Mouse (Mus musculus): ENCODE measurements around the gene Paqr8. TPM values are rescaled to one million over a fixed set of nuclear protein-coding genes. Genes with fewer than 3 reads are reported as not detected.

The Paqr8 gene
- total and polyA plus RNA-seq, 3 experiments, result 0.38 to 1.3 (median 1.1) TPM

GRCm38 (mm10) chr1:20919728-20920127 is 29.3 kb downstream of the Paqr8 start:
- no peaks in the 10 kb centered on the region for H3K9me3 ChIP-seq (replicated peaks; ENCODE audit: low read length)

GRCm38 (mm10) chr1:20921081-20921528 is 30.7 kb downstream of the Paqr8 start:
- Histone ChIP-seq H3K9me3 (replicated peaks; ENCODE audit: low read length) (no peaks in the 10 kb centered on the region), H3K9ac (ENCODE audit: insufficient read depth, low read depth) (no peak overlapping the region), H3K27me3 (replicated peaks) (no peaks in the 10 kb centered on the region), H3K4me3 (replicated peaks in 1 of 3; ENCODE audit: low read depth in 2 of 3, low read length in 2 of 3, poor library complexity in 1 of 3) (no peak overlapping the region), H3K36me3 (replicated peaks in 1 of 2; ENCODE audit: control insufficient read depth in 1 of 2, insufficient read depth in 1 of 2, low read length in 1 of 2) (no peaks in the 10 kb centered on the region), H3K4me2 (ENCODE audit: insufficient read depth, low read depth, poor library complexity, severe bottlenecking) (no peak overlapping the region), H3K4me1 (ENCODE audit: control insufficient read depth in 1 of 2, insufficient read depth in 2 of 2) (no peaks in the 10 kb centered on the region; a peak in 1 of 4 replicates), H3K27ac (ENCODE audit: insufficient read depth, low read depth) (no peak overlapping the region), H3K79me2 (replicated peaks; ENCODE audit: control insufficient read depth, extremely low read depth, insufficient read depth, poor library complexity, severe bottlenecking) (no peaks in the 10 kb centered on the region)
- dilution Hi-C loops (cut with MboI; ENCODE audit: extremely low pct_ligation_motif_present, extremely low pct_unique_long_range_greater_than_20kb, low sequenced_read_pairs) (no loop called here), in situ Hi-C loops (cut with MboI; ENCODE audit: low pct_ligation_motif_present, low pct_unique_long_range_greater_than_20kb, low sequenced_read_pairs) (no loop called here)
- DNase-seq (ENCODE audit: extremely low read depth), result no peak
- no peak for TF ChIP-seq BHLHE40 (IDR thresholded peaks at IDR 0.05; ENCODE audit: low read depth, low read length)
- no peak for TF ChIP-seq E2F4 (IDR thresholded peaks at IDR 0.05; ENCODE audit: insufficient replicate concordance, low read depth, low read length)
- no peak for TF ChIP-seq JUND (conservative IDR thresholded peaks at IDR 0.05; ENCODE audit: low read depth, low read length)
- TF ChIP-seq SIN3A (IDR thresholded peaks at IDR 0.05; ENCODE audit: low read length), result no peak
- no peak for TF ChIP-seq ZMIZ1 (IDR thresholded peaks at IDR 0.05; ENCODE audit: low read depth, low read length)
- TF ChIP-seq MYC (IDR thresholded peaks at IDR 0.05; ENCODE audit: low read depth, low read length), result no peak
- TF ChIP-seq KAT2A (IDR thresholded peaks at IDR 0.05; ENCODE audit: insufficient replicate concordance, low read length), result no peak
- TF ChIP-seq NRF1 (IDR thresholded peaks at IDR 0.05; ENCODE audit: low read depth, low read length), result no peak
- no peak for TF ChIP-seq CHD2 (IDR thresholded peaks at IDR 0.05; ENCODE audit: low read length)
- no peak for TF ChIP-seq UBTF (IDR thresholded peaks at IDR 0.05; ENCODE audit: low read depth, low read length)
- TF ChIP-seq USF1 (IDR thresholded peaks at IDR 0.05; ENCODE audit: low read depth, low read length), result no peak
- TF ChIP-seq TBP (conservative IDR thresholded peaks at IDR 0.05; ENCODE audit: low read depth, low read length), result no peak
- no peak for TF ChIP-seq TCF12 (IDR thresholded peaks at IDR 0.05; ENCODE audit: low read depth, low read length)
- no peak for TF ChIP-seq RAD21 (IDR thresholded peaks at IDR 0.05; ENCODE audit: low read depth, low read length)
- no peak for TF ChIP-seq ZKSCAN1 (IDR thresholded peaks at IDR 0.05; ENCODE audit: borderline replicate concordance, low read depth, low read length)
- TF ChIP-seq CTCF (conservative IDR thresholded peaks at IDR 0.05 in 1 of 2, IDR thresholded peaks at IDR 0.05 in 1 of 2; ENCODE audit: low read depth in 2 of 2, low read length in 2 of 2), result no peak

More at GRCm38 (mm10) chr1:20919728-20920127, 29.3 kb downstream of the Paqr8 start:
- Histone ChIP-seq H3K36me3 (replicated peaks in 1 of 2; ENCODE audit: control insufficient read depth in 1 of 2, insufficient read depth in 1 of 2, low read length in 1 of 2) (no peaks in the 10 kb centered on the region), H3K79me2 (replicated peaks; ENCODE audit: control insufficient read depth, extremely low read depth, insufficient read depth, poor library complexity, severe bottlenecking) (no peaks in the 10 kb centered on the region), H3K9ac (ENCODE audit: insufficient read depth, low read depth) (no peak overlapping the region), H3K4me3 (replicated peaks in 1 of 3; ENCODE audit: low read depth in 2 of 3, low read length in 2 of 3, poor library complexity in 1 of 3) (no peak overlapping the region), H3K4me1 (ENCODE audit: control insufficient read depth in 1 of 2, insufficient read depth in 2 of 2) (no peaks in the 10 kb centered on the region), H3K27ac (ENCODE audit: insufficient read depth, low read depth) (no peak overlapping the region), H3K4me2 (ENCODE audit: insufficient read depth, low read depth, poor library complexity, severe bottlenecking) (no peak overlapping the region), H3K27me3 (replicated peaks) (no peaks in the 10 kb centered on the region)
- dilution Hi-C loops (cut with MboI; ENCODE audit: extremely low pct_ligation_motif_present, extremely low pct_unique_long_range_greater_than_20kb, low sequenced_read_pairs), result no loop called here
- in situ Hi-C loops (cut with MboI; ENCODE audit: low pct_ligation_motif_present, low pct_unique_long_range_greater_than_20kb, low sequenced_read_pairs), result no loop called here
- TF ChIP-seq HCFC1 (IDR thresholded peaks at IDR 0.05; ENCODE audit: low read depth, low read length) (no peak), MXI1 (IDR thresholded peaks at IDR 0.05; ENCODE audit: low read depth, low read length) (no peak), ZMIZ1 (IDR thresholded peaks at IDR 0.05; ENCODE audit: low read depth, low read length) (no peak), SIN3A (IDR thresholded peaks at IDR 0.05; ENCODE audit: low read length) (no peak), USF1 (IDR thresholded peaks at IDR 0.05; ENCODE audit: low read depth, low read length) (no peak), MAX (IDR thresholded peaks at IDR 0.05; ENCODE audit: low read length) (no peak), MAZ (IDR thresholded peaks at IDR 0.05; ENCODE audit: low read depth, low read length) (no peak), ETS1 (conservative IDR thresholded peaks at IDR 0.05; ENCODE audit: low read depth, low read length) (no peak)
- no peak for DNase-seq (ENCODE audit: extremely low read depth)

All from CH12.LX (cell line).